Comparison of ENCODE assay signal across 7 mouse cellular contexts in genomic region chr15:28158771-28159489, GRCm38 (mm10). TPM values are rescaled to one million over a fixed set of nuclear protein-coding genes. Genes with fewer than 3 reads are reported as not detected.
DNase-seq lines count a peak whose midpoint lies in the region; ATAC-seq lines count a peak whose summit lies in the region.

No protein-coding gene starts in this region.

- ATAC-seq in common myeloid progenitor, adult 5-6 weeks (replicated peaks; ENCODE audit: low read depth, poor library complexity, severe bottlenecking) = peak; percentile 93
- peak; percentile 92 for ATAC-seq in megakaryocyte-erythroid progenitor cell, adult 5-6 weeks (replicated peaks; ENCODE audit: low FRiP score, low TSS enrichment, poor library complexity, severe bottlenecking)

- peak; percentile 49 for DNase-seq in adrenal gland, adult 18-20 months (ENCODE audit: low spot score in 2 of 2)
- peak; percentile 71 for DNase-seq in gastrocnemius, postnatal 25 days
- DNase-seq in induced T-regulatory cell, adult 2 months (ENCODE audit: low read depth) = peak; percentile 72
- peak; percentile 34 to 35 for DNase-seq in left cerebral cortex, postnatal 36 days (ENCODE audit: low spot score in 2 of 2)
- DNase-seq in right cerebral cortex, postnatal 4 days = peak; percentile 73

- intact Hi-C loops in left cerebral cortex, postnatal 36 days (cut with DNase I) = loop anchor here (2.0 kb wide), 1 partner anchor 134 kb away; the partner anchor contains the start of gene Trio

RNA-seq across cellular contexts. Expression of gene Dnah5, which starts 44.6 kb away (rescaled TPM):
- under 1 TPM; 0.03 to 0.10 TPM for total RNA-seq in adrenal gland, adult 18-20 months (2021)
- not detected in 2 replicates for total RNA-seq in common myeloid progenitor, adult 5-6 weeks (2017)
- total RNA-seq in gastrocnemius, postnatal 25 days (2021) = not detected
- total RNA-seq in left cerebral cortex, postnatal 36 days (2021) = 1 to 10 TPM; 2.1 to 2.8 TPM
- total RNA-seq in megakaryocyte-erythroid progenitor cell, adult 5-6 weeks (2014; fragmentation: Nextera tagmentation) = not detected in 2 replicates
- total RNA-seq in megakaryocyte-erythroid progenitor cell, adult 5-6 weeks (2017) = not detected in 2 replicates

Comparison
In these comparisons a context has a peak if more than half of its experiments do, and no peak if none do; other contexts are left out.
1. Peak in every context shown above with its lines: DNase-seq and ATAC-seq.